Mouse (Mus musculus) bone marrow macrophage, adult 2 months (primary cell): ENCODE data around the gene Topbp1. TPM values are rescaled to one million over a fixed set of nuclear protein-coding genes. Genes with fewer than 3 reads are reported as not detected.

ENCODE experiments used
- H3K27ac ChIP-seq: 2 replicates; pipeline ENCODE4 v1.5.1; 2012; ENCODE audit warnings: low read depth, low read length; ENCODE audit not compliant: insufficient read depth
- H3K4me1 ChIP-seq: 2 replicates; pipeline ENCODE4 v1.6.1; 2012; ENCODE audit warnings: low read length; ENCODE audit not compliant: control insufficient read depth, insufficient read depth
- H3K4me3 ChIP-seq: 2 replicates; pipeline ENCODE4 v1.5.1; 2012; ENCODE audit warnings: mild to moderate bottlenecking, low read length, moderate library complexity; ENCODE audit not compliant: insufficient read depth
- CTCF ChIP-seq: IDR thresholded peaks from 2 replicates; pipeline ENCODE4 v1.5.1; 2012; ENCODE audit warnings: low read depth, mild to moderate bottlenecking, low read length, moderate library complexity
- POLR2A ChIP-seq: IDR thresholded peaks from 2 replicates; pipeline ENCODE4 v1.6.1; 2012; ENCODE audit warnings: mild to moderate bottlenecking, low read depth, low read length, borderline replicate concordance
- polyA plus RNA-seq: library from polyadenylated mRNA; stranded (reverse); fragments of >200 nt; gene quantifications from 2 replicates; pipeline ENCODE4 v1.2.4, GENCODE M21; 2012; ENCODE audit not compliant: missing spikeins, insufficient read depth, insufficient read length

Gene Topbp1
- polyA plus RNA-seq, 1 experiment: 49.4 TPM

- Histone ChIP-seq H3K27ac (peak within 1 kb of the TSS; percentile 87), H3K4me1 (peaks cover 27% of the 10 kb centered on the region), H3K4me3 (peak within 1 kb of the TSS; percentile 86)
- TF ChIP-seq POLR2A: no peak
- TF ChIP-seq CTCF: no peak
Observed at GRCm38 (mm10) chr9:103365290-103366247, 60.6 kb downstream of the Topbp1 start, which contains the start of gene Cdv3. Gene Cdv3 (minus strand): TSS chr9:103365840.

- H3K27ac ChIP-seq: peak overlapping the region; percentile 78
- peaks cover 32% of the 10 kb centered on the region for H3K4me1 ChIP-seq
- TF ChIP-seq CTCF (no peak), POLR2A (no peak)
- H3K4me3 ChIP-seq: peak overlapping the region; percentile 58
Observed at GRCm38 (mm10) chr9:103366356-103366755, 61.3 kb downstream of the Topbp1 start.

GRCm38 (mm10) chr9:103369951-103370350 is 64.9 kb downstream of the Topbp1 start:
- Histone ChIP-seq H3K27ac (no peak overlapping the region), H3K4me3 (no peak overlapping the region), H3K4me1 (peaks cover 43% of the 10 kb centered on the region)
- TF ChIP-seq CTCF: no peak

DNA sequence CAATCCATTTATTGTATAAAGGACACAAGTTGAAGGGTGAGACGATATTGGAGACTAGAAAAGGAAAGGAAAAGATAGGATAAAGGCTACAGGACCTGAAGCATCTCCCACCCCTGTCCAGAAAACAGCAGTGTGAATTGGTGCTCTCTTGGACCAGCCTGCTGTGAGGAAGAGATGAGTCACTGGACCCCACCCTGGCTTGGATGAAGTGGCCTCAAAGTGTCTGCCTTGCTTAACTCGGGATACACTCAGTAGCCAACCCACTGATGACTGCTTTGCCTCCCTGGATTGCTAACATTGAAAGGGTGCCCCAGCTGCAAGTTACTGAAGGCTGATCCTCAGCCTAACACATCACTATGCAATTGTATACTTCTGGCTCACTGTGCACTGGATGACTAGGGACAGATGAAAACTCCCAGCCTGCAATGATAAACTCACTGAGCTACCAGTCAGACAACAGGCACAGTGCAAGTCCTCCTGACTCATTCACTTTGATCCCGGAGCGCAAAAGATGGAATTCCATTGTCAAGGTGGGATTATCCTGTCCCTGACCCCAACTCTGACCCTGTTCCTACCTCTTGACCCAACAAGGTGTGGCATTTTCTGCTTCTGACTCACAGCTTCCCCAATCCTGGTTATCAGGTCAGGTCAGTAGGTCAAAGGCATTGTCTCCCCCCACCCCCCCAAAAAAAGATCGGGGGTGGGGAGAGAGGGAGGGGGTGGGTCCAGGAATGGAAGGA is 67.4 kb downstream of the Topbp1 start:
- TF ChIP-seq CTCF: no peak
- no peak for TF ChIP-seq POLR2A
- Histone ChIP-seq H3K4me3 (no peak overlapping the region), H3K4me1 (peaks cover 29% of the 10 kb centered on the region), H3K27ac (no peak overlapping the region)

DNA sequence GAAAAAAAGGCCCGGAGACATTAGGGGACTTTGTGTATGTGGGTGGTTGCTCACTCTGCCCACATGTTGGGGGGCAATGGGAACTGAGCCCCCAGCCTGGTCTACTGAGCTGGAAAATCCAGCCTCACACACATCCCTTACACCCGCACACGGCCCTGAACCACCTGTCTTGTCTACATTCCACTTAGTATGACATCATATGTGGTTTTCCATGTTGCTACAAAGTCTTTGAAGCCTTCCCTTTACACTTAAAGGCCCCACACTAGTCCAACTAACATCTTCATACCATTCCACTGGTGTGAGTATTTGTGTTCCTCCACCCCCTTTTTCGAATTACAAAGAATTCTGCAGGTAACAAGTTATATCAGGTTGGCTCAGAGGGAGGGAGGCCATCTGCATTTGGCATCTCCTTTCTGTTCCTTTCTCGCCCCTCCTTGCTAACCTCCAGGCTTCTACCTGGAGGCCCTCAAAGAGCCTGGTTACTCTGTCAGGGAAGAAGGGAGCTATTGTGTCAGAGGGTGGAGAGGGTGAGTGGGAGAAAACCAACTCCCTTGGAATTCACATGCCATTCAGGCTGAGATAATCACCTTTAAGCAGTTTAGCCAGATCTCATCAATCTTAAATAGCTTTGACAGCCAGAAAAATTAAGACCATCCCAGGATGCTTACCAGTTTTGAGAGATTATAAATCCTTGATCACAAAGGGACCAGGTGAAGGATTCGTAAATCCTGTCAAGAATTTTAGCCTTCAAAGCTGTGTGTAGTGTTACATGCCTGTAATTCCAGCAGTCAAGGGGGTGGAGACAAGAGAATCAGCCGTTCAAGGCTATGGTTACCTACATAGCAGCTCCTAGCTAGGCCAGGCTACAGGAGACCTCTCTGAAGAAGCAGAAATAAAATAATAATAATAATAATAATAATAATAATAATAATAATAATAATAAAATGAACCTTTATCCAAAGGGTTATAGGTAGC is 71.6 kb downstream of the Topbp1 start:
- Histone ChIP-seq H3K27ac (no peak overlapping the region), H3K4me3 (no peak overlapping the region), H3K4me1 (peaks cover 11% of the 10 kb centered on the region)
- no peak for TF ChIP-seq POLR2A
- no peak for TF ChIP-seq CTCF

- H3K4me3 ChIP-seq: no peak overlapping the region
- TF ChIP-seq POLR2A (no peak), CTCF (no peak)
- no peak overlapping the region for H3K27ac ChIP-seq
- H3K4me1 ChIP-seq: no peaks in the 10 kb centered on the region
Observed at GRCm38 (mm10) chr9:103378686-103379085, 73.7 kb downstream of the Topbp1 start.

DNA sequence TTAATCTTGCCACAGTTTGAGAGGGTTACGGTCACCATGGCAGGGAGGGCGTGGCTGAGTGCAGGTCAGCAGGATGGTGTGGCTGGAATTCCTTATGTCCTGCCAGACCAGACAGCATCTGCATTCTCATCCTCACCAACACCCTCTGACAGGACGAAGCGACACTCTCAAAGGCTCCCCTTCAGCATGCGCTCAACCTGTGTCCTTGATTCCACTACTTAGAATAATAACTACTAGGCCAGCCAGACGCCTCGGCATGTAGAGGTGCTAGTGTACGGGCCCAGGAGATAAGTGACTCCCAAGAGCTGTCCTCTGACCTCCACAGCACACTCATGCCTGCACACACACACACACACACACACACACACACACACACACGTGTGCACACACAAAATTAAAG is 74.2 kb downstream of the Topbp1 start:
- TF ChIP-seq POLR2A (no peak), CTCF (no peak)

DNA sequence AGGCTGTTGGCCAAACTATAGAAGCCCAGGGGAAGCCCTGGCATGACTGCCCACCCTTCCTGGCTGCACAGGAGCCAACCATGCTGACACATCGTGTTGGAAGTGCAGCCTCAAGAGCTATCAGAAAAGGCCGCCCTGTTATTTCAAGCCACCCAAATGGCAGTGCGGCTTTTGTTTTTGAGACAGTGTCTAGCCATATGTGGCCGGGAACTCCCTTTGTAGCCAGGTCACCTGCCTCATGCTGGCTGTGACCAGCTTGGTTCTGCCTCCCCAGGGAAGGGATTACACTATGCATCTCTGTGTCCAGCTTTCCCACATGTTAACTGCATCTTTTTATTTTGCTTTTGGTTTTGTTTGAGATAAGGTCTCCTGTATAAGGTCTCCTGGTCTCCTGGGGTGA is 75.6 kb downstream of the Topbp1 start:
- no peak for TF ChIP-seq POLR2A
- no peak for TF ChIP-seq CTCF
- no peak overlapping the region for H3K27ac ChIP-seq
- no peaks in the 10 kb centered on the region for H3K4me1 ChIP-seq
- H3K4me3 ChIP-seq: no peak overlapping the region

More for the DNA sequence above, 74.2 kb downstream of the Topbp1 start:
- Histone ChIP-seq H3K4me3 (no peak overlapping the region), H3K4me1 (no peaks in the 10 kb centered on the region), H3K27ac (no peak overlapping the region)

GRCm38 (mm10) chr9:103382989-103383388 is 78.0 kb downstream of the Topbp1 start:
- H3K4me3 ChIP-seq: no peak overlapping the region
- TF ChIP-seq CTCF (no peak), POLR2A (no peak)
- H3K27ac ChIP-seq: no peak overlapping the region
- no peaks in the 10 kb centered on the region for H3K4me1 ChIP-seq
